ENCODE assay signal across 8 mouse cellular contexts in the genomic region with DNA sequence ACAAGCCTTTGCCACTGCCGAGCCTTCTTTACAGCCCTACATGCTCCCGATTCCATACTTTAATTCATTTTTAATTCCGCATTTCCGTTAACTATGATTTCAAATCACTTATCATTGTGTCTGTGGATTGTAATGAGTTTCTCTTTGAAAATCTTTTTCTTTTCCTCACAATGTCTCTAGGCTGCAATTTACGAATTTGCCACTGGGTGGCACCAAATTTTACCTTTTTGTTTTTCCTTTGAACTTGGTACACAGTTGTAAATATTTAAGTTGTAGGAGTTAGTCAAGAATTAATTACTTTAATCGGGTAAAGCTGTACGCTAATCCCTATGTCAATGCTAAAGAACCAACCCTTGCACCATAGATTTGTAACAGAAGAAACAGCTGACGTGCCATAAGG. TPM values are rescaled to one million over a fixed set of nuclear protein-coding genes. Genes with fewer than 3 reads are reported as not detected.
A peak's percentile ranks its signal among the peaks of the same experiment; 100 is the strongest.
DNase-seq lines count a peak whose midpoint lies in the region; TF ChIP-seq lines count a peak whose summit lies in the region.
"Had no signal": no experiment of that assay in that cellular context is flagged by ENCODE, and none has a peak within 500 bp of the region (broad histone marks: within the 10 kb centered on the region; RNA-seq: fewer than 3 reads in every experiment).

No protein-coding gene starts in this region.

- DNase-seq in thymus, adult 2 months = peak; percentile 8
- DNase-seq in thymus, adult 18-20 months = no peak
- peak; percentile 3 for DNase-seq in c-Kit-positive CD71-positive TER-119-positive erythroid progenitor cells, embryonic 14.5 days (ENCODE audit: low spot score)
- peak; percentile 58 to 81 for DNase-seq in frontal cortex, postnatal 36 days (ENCODE audit: low spot score in 2 of 2)
- DNase-seq in layer of hippocampus, adult 18-20 months (ENCODE audit: low spot score in 2 of 2) = peak; percentile 31 to 79
- DNase-seq in lung, postnatal 36 days = peak; percentile 58
- DNase-seq in yolk sac, embryonic 10.5 days (ENCODE audit: low spot score) = peak; percentile 15

- no peak for TF ChIP-seq CTCF in thymus, adult 2 months (IDR thresholded peaks at IDR 0.05; ENCODE audit: borderline replicate concordance, control insufficient read depth, extremely low read depth, insufficient read depth, low read length, poor library complexity)

- H3K27ac ChIP-seq in thymus, adult 2 months (ENCODE audit: control insufficient read depth, insufficient read depth, low read length) = no peak overlapping the region

- H3K27me3 ChIP-seq in thymus, adult 2 months (ENCODE audit: control insufficient read depth, insufficient read depth, low read length) = no peaks in the 10 kb centered on the region

- no peaks in the 10 kb centered on the region for H3K36me3 ChIP-seq in thymus, adult 2 months (ENCODE audit: control insufficient read depth, insufficient read depth, low read length)

- no peaks in the 10 kb centered on the region for H3K4me1 ChIP-seq in thymus, adult 2 months (replicated peaks; ENCODE audit: control insufficient read depth, insufficient read depth, low read length)

- TF ChIP-seq POLR2A in thymus, adult 2 months (IDR thresholded peaks at IDR 0.05; ENCODE audit: control insufficient read depth, extremely low read depth, insufficient read depth, low read length, poor library complexity) = no peak

- no peak overlapping the region for H3K4me3 ChIP-seq in thymus, adult 2 months (ENCODE audit: control insufficient read depth, insufficient read depth, low read length)

- 27% methylated on average over 8 of the region's 8 CpGs for WGBS in thymus, adult 2 months

RNA-seq across cellular contexts. Expression of gene Aass, which starts 47.3 kb away (rescaled TPM):
- 0.09 and 0.13 TPM in 2 replicates for polyA plus RNA-seq in thymus, adult 2 months (2012; rRNA removed)
- 1 to 10 TPM; 5.6 to 6.0 TPM for total RNA-seq in layer of hippocampus, adult 18-20 months (2021)
- total RNA-seq: neutrophil, adult 5-6 weeks had no signal

Comparison
In these comparisons a context has a peak if more than half of its experiments do, and no peak if none do; other contexts are left out.
1. DNase-seq: peak in thymus, adult 2 months (single experiment), c-Kit-positive CD71-positive TER-119-positive erythroid progenitor cells, embryonic 14.5 days (single experiment), frontal cortex, postnatal 36 days (2 of 2), layer of hippocampus, adult 18-20 months (2 of 2), lung, postnatal 36 days (single experiment) and yolk sac, embryonic 10.5 days (single experiment); none in thymus, adult 18-20 months (0 of 2).